Mouse (Mus musculus) adrenal gland, postnatal 25 days (tissue): Measurements from ENCODE around the gene Tent5d. TPM values are rescaled to one million over a fixed set of nuclear protein-coding genes. Genes with fewer than 3 reads are reported as not detected.

ENCODE experiments used
- DNase-seq: peaks from one replicate; pipeline ENCODE4 v3.0.0; 2021; ENCODE audit warnings: mixed read lengths
- long read RNA-seq: library from polyadenylated mRNA; stranded (forward); transcript quantifications from one replicate; pipeline ENCODE4 v2.0.0, GENCODE M21; 2021
- total RNA-seq: library from RNA; stranded (reverse); gene quantifications from 2 replicates; pipeline ENCODE4 v1.2.3, GENCODE M21; 2021

The Tent5d gene
- not detected in 2 replicates for total RNA-seq
- long read RNA-seq, partial matches to known transcripts, result 0 of 3 reads
- long read RNA-seq, other reads (novel, unspliced or antisense), result 3 of 3 reads

DNA sequence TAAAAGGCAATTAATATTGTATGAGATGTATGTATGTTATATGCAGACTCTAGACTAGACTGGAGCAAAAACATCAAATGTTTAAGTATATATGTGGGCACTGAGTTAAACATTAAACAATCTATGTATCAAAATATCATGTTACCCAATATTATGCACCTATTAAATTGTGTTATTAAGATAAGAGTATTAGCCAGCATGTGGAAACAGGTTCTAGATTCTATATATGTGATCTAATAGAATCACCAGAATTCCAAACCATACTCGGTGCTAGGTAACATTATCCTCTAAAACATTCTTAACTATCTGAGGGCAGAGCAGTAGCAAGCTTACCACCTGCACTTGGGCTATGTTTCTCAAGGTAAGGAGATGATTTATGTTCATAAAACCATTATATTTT is at the start of gene Tent5d:
TSS of gene Tent5d (plus strand) at position 301 of the 400 bp plus-strand sequence.
- DNase-seq, result no peak

DNA sequence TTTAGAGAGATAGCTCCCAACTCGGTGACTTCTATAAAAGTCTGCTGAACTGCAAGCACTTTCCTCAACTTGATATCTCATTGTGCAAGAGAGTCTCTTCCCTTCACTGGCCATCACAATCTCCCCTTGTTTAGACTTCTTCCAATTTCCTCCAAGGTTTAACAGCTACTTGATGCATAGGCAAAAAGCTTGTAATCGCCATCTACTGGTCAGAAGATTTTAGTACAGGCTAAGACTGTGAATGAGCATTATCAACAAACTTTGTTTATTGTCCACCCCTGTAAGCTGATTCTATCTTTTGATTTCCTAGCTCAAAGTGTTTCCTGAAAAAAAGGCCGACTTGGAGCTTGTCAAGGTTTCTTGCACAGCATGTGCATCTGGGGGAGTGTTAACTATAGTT is 24.5 kb upstream of the Tent5d start:
- no peak for DNase-seq

DNA sequence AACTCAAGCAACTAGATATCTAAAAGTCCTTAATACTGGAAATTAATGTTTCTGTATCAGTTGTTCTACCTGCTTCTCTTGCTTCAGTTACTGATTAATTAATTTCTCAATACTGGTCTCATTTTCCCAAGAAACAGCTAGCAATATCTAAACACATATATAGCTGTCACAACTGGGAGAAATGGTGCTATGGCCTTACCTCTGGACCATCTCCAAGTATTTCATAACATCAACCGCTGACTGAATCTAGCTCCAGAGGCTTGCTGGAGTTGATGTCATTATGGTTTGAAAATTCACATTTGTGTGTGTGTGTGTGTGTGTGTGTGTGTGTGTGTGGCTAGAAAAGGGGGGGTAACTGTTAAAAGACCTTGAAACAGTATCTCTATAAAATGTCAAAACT is 2.3 kb upstream of the Tent5d start:
- DNase-seq, result peak; percentile 1

DNA sequence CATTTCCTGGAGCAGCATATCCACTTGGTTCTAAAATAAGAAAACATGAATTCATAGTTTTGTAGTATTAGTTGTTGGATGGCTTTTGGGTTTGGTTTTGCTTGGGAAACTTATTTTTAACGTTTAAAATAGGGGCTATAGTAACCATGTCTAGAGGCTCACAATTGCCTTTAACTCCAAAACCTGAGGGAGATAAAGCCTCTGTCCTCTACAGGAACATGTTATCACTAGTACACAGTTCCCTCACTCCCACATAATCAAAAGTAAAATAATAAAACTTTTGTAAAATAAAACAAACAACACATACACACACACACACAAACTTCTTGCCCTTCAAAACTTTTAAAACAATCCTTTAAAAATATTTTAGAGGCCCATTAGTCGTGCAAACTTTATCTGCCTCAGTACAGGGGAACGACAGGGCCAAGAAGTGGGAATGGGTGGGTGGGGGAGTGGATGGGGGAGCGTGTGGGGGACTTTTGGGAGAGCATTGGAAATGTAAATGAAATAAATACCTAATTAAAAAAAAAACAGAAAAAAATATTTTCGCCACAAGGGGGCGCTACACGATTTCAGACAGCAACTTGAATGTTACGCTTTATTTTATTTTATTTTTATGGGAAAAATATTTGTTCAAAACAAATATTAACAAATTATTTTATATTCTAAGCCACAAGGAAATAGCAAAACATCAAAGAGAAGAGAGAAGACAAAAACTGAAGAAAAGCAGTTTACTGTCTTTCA is 1.5 kb upstream of the Tent5d start:
- no peak for DNase-seq

DNA sequence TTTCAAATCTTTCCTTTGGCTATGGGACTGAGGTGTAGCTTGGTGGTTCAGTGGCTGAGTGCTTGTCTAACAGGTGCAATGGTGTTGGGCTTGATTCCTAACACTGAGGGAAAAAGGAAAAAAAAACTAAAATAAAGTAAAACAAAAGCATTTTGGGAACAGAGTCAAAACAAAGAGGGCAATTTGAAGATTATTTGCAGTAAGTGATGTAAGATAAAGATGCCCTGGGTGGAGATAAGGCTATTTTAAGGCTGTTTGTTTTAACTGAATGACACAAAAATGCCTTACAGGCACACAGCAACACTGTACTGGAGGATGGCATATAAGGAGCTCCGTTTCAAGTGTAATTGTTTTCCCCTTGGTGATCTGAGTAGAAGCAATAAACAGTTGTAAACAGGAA is 3.4 kb downstream of the Tent5d start:
- DNase-seq, result no peak

GRCm38 (mm10) chrX:107796919-107797318 is 4.5 kb downstream of the Tent5d start:
- DNase-seq, result no peak

DNA sequence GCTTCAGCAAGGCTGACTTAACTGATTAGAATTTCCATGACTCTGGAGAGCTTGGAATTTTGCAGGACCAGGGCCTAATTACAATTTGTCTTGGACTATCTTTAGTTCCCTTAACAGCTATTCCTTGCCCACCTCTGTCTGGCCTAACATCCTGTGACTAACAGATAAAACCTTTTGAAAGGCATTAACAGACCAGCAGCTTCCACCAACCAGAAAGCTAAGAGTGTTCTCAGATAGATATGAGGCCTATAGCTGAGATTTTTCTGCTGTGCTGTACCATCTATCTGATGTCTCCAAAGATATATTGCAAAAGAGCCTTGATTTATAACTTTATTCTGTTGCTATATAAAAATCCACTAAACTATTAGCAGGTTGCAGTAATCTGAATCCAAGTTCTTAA is 19.7 kb downstream of the Tent5d start:
- no peak for DNase-seq

DNA sequence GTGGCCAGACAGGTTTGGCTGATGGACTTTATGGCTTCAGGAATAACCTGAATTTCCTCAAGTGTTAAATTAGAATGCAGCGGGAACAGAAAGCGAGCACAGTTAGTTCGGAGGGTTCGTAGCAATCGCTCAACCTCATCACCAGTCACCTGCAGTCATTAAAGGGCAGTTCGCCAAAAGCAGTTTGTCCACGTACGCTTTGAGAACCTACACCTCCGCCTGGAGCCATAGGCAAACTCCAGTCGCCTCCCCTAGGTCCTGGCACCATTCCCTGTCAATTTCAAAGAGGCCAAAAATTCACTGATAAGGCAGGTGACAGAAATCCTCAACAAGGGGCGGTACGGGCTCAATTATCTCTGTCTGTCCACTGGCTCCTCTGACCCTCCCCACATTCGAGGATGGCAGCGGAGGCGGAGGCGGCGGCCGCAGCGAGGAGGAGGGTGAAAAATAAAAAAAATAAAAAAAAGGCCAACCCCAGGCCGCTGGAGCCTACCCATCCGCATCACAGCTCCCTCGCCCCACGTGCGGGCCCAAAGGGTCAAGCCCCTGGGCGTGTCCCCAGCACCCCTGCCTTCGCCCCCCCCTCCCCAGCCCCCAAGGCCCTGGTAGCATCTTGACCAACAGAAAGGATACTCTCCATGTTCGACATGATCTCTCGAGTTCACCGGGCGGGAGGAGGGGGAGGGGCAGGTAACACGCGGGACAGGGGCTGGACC is 23.3 kb downstream of the Tent5d start:
- DNase-seq, result no peak

DNA sequence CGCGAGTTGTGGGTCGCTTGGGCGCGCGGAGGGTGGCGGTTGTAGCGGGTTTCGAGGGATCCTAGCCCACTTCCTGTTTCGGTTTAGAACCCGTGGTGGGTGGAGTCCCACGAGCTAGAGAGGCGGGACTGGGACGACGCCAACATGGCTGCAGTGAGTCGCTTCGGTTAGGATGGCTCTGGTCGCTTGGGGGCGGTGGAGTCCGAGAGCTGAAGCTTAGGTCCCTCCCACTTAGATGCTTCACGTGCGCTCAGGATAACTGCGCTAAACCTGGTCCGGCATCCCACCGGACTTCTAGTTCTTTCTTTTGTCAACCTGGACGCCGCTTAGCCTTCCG is 23.8 kb downstream of the Tent5d start, which contains the start of gene 2610002M06Rik:
TSS of gene 2610002M06Rik (minus strand) at position 117 of the 337 bp plus-strand sequence.
- peak; percentile 85 for DNase-seq

DNA sequence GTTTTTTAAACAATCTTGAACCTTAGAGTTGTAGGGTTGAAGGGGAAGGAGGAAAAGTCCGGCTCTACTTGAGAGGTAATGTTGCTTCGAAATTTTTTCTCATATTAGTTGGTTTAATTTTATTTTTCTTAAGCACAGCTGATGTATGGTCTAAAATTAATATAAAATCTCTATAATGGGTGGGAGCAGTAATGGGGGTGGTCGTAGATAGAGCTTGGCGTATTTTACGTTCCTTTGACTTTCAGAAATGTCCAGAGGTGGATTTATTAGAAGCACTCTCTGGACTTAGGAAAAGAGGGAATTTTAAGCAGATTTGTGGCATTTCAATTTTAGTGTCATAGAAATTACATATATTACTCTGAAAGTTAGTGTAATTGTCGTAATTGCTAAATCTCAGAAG is 24.3 kb downstream of the Tent5d start:
- DNase-seq, result no peak

GRCm38 (mm10) chrX:107858165-107858564 is 65.8 kb downstream of the Tent5d start:
- no peak for DNase-seq

Other genes starting within 250 kb of the Tent5d start
- gene Tbx22, start 124.6 kb upstream of the Tent5d start, total RNA-seq, result not detected in 2 replicates
- gene 2610002M06Rik, start 23.7 kb downstream of the Tent5d start, total RNA-seq, result 11.0 and 15.8 TPM in 2 replicates
- not detected in 2 replicates for gene Gm732, start 155.9 kb downstream of the Tent5d start, total RNA-seq